Mouse (Mus musculus) limb, embryonic 11.5 days (tissue): Measurements from ENCODE around the gene Rb1. TPM values are rescaled to one million over a fixed set of nuclear protein-coding genes. Genes with fewer than 3 reads are reported as not detected.

ENCODE experiments used
- ATAC-seq: fragments of 200-750 bp; cut with Nextera tagmentation; 2 replicates; pipeline ENCODE4 v1.8.0; 2017; ENCODE audit warnings: low read depth; ENCODE audit not compliant: insufficient number of reproducible peaks, low FRiP score, low TSS enrichment
- DNase-seq: peaks from one replicate; pipeline ENCODE4 v3.0.0-alpha.2; 2015; ENCODE audit warnings: low spot score
- H3K27ac ChIP-seq: fragments of 300-500 bp; sonication (generic); replicated peaks from 2 replicates; pipeline ENCODE4 v1.5.1; 2014; ENCODE audit warnings: low read depth, mild to moderate bottlenecking, low read length
- H3K27me3 ChIP-seq: fragments of 300-500 bp; sonication (generic); 2 replicates; pipeline ENCODE4 v1.6.1; 2014; ENCODE audit warnings: mild to moderate bottlenecking, low read length, mixed read lengths; ENCODE audit not compliant: control insufficient read depth, insufficient read depth
- H3K36me3 ChIP-seq: fragments of 300-500 bp; sonication (generic); 2 replicates; pipeline ENCODE4 v1.6.1; 2014; ENCODE audit warnings: mild to moderate bottlenecking, low read length, moderate library complexity, mixed read lengths; ENCODE audit not compliant: control insufficient read depth, insufficient read depth
- H3K4me1 ChIP-seq: fragments of 300-500 bp; sonication (generic); 2 replicates; pipeline ENCODE4 v1.6.1; 2014; ENCODE audit warnings: low read length, mixed read lengths; ENCODE audit not compliant: control insufficient read depth, insufficient read depth
- H3K4me2 ChIP-seq: fragments of 300-500 bp; sonication (generic); 2 replicates; pipeline ENCODE4 v1.6.1; 2014; ENCODE audit warnings: low read depth, mild to moderate bottlenecking, moderate library complexity; ENCODE audit not compliant: severe bottlenecking
- H3K4me3 ChIP-seq: fragments of 300-500 bp; sonication (generic); 2 replicates; pipeline ENCODE4 v1.5.1; 2014; ENCODE audit warnings: low read depth, low read length
- H3K9ac ChIP-seq: fragments of 300-500 bp; sonication (generic); 2 replicates; pipeline ENCODE4 v1.6.1; 2014; ENCODE audit warnings: mild to moderate bottlenecking, low read length
- H3K9me3 ChIP-seq: fragments of 300-500 bp; sonication (generic); 2 replicates; pipeline ENCODE4 v1.6.1; 2016; ENCODE audit warnings: low read length; ENCODE audit not compliant: control insufficient read depth
- WGBS: fragments of 180-500 bp; shearing (Covaris S2); extraction: QIAGEN DNeasy Blood & Tissue Kit; methylation state at CpG from one replicate; pipeline ENCODE4 v1.1.7; 2014; 5-methylcytosine and 5-hydroxymethylcytosine counted together
- polyA plus RNA-seq: library from polyadenylated mRNA; unstranded; fragments of >200 nt; fragmentation: Nextera tagmentation; extraction: Ambion mirVana; gene quantifications from 2 replicates; pipeline ENCODE4 v1.2.1, GENCODE M21; 2014

The Rb1 gene
- polyA plus RNA-seq, 1 experiment from 2014 or later, result 30.4 TPM

DNA sequence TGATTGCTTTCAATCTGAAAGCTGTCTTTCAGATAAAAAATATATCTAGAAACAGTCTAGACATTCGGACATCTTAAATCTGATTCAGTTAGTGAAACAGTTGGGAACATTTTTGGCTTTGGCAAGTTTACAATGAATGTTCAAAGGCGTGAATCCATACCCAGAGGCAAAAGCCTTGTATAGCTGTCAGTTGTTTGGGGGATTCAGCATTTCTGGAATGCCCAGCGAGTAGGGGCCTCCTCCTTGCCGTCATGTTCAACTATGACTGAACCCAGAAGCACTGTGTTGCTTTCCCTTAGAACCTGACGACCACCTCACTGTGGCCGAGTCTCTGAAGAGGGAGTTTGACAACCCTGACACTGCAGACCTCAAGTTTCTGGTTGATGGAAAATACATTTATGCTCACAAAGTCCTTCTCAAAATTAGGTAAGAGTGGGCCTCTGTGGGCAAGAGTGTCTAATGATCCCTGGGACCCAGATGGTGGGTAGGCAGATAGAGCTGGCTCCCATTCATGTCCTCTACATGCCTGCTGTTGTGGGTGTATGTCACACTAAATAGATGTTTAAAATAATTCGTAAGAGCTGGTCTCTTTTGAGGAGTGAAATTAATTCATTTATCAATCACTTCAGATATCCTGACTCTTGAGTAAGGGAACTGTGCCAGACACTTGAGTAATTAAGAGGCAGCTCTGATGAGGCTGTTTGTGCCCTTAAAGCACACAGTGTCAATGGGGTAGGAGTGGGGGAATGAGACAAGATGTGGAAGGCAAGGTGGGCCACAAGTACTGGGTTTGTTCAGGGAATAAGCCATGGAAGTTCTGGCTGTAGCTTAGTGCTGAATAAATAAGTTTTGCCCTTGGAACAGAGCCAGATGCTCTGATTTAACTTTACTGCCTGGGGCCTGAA, 151.3 kb downstream of the Rb1 start:
- Histone ChIP-seq H3K4me3 (no peak overlapping the region), H3K4me2 (no peak overlapping the region), H3K27me3 (no peaks in the 10 kb centered on the region), H3K9ac (no peak overlapping the region), H3K9me3 (no peaks in the 10 kb centered on the region), H3K4me1 (no peaks in the 10 kb centered on the region), H3K27ac (no peak overlapping the region), H3K36me3 (peaks cover 27% of the 10 kb centered on the region)
- ATAC-seq, result no peak
- WGBS, result 85% methylated on average over 7 of the region's 7 CpGs
- no peak for DNase-seq

DNA sequence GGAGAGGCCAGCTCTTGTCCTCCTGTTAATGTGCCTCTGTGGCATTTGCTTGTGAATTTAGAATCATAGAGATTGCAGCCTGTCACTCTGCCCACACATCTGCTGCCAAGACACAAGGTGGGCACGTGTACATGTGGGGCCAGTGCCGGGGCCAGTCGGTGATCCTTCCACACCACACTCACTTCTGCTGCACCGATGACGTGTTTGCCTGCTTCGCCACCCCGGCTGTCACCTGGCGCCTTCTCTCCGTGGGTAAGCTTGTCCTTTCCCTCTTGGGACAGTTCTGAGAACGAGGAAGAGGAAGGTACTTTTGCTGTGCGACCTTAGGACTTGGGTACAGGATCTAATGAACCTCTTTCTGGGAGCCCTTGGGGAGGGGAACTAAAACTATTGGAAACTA, 152.0 kb downstream of the Rb1 start:
- H3K36me3 ChIP-seq, result peaks cover 27% of the 10 kb centered on the region

DNA sequence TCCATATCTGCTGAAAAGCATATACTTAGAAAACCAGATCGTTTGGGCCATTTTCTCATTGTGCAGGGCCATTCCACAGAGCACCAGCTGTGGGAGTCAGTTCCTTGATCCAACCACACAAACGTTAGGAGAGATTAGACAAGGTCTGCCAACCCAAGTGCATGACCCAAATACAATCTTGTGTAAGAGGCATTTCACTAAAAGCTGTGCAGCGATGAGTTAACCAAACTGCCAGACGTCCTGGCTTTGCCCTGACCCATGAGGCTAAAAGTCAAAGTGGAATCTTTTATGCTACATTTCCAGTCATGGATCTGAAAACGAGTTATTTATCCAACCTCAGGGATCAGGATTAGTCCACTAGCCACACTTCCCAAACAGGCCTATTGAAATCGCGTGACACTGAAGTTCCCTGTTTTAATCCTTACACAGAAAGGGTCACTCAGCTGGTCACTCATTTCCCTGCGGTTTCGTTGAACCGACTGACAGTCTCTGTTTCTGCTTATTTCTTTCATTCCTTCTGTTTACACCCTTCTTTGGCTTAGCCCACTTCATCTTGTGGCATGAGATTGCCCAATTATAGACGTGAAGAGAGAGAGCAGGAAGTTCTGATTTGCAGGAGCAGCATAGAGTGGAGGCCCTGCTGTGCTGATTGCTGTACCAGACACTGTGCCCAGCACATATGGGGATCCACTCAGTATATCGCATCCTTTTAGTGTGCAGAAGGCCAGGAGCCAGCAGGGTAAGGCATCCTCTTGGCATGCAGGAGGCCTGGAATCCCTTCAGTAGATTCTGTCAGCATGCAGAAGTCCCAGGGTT, 153.2 kb downstream of the Rb1 start:
- no peak overlapping the region for H3K4me3 ChIP-seq
- no peaks in the 10 kb centered on the region for H3K9me3 ChIP-seq
- H3K9ac ChIP-seq, result no peak overlapping the region
- ATAC-seq (no peak), DNase-seq (no peak)
- peaks cover 26% of the 10 kb centered on the region; the same call in 1 of the 2 replicates for H3K36me3 ChIP-seq
- no peaks in the 10 kb centered on the region for H3K27me3 ChIP-seq
- no peak overlapping the region for H3K4me2 ChIP-seq
- H3K4me1 ChIP-seq, result no peaks in the 10 kb centered on the region
- no peak overlapping the region for H3K27ac ChIP-seq
- WGBS, result 83% methylated on average over 12 of the region's 12 CpGs

More for the DNA sequence above, 152.0 kb downstream of the Rb1 start:
- Histone ChIP-seq H3K27ac (no peak overlapping the region), H3K27me3 (no peaks in the 10 kb centered on the region), H3K9ac (no peak overlapping the region), H3K4me2 (no peak overlapping the region), H3K4me1 (no peaks in the 10 kb centered on the region), H3K9me3 (no peaks in the 10 kb centered on the region), H3K4me3 (no peak overlapping the region)
- DNase-seq, result no peak
- WGBS, result 92% methylated on average over 11 of the region's 11 CpGs
- no peak for ATAC-seq

DNA sequence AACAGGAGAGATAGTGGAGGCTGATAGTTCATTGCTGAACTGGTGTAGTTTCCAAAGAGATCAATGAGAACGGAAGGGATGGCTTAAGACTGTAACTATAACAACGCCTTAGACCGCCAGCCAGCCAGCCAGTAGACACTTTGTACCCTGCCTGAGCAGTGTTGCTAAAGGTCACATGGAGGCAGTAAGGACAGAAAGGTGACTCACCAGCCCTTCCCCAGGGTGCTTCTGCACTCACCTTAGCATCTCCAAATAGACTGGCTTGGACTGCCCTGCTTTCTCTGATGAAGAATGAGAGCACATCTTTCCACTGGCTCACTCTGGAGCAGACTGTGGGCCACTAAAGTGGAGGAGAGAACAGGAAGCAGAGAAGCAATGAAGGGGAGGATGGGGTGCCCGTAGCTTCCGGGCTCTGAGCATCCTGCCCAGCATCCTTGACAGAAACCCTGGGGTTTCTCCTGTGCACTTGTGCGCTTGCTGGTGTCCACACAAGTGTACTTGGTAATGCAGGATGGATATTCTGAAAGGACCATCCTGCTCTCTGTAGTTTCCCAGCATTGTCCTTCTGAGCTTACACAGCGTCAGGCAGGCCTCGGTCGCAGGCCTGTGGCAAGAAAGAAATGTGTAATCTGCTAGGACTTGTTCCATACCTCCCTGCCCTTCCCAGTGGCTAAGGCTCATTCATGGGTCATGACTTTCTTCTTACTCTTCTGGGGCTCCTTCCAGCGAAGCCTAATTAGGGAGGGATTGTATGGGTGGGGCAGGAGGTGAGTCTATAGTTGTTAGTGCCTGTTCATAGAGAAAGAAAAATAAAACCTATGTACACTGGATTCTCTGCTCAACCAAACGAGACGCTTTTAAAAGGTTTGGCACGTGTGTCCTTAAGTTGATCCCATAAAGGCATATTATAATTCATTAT, 155.4 kb downstream of the Rb1 start:
- Histone ChIP-seq H3K4me1 (no peaks in the 10 kb centered on the region), H3K9me3 (no peaks in the 10 kb centered on the region), H3K4me3 (no peak overlapping the region), H3K4me2 (no peak overlapping the region), H3K9ac (no peak overlapping the region), H3K36me3 (peaks cover 23% of the 10 kb centered on the region), H3K27me3 (no peaks in the 10 kb centered on the region), H3K27ac (no peak overlapping the region)
- DNase-seq (no peak), ATAC-seq (no peak)
- WGBS, result 92% methylated on average over 13 of the region's 13 CpGs

DNA sequence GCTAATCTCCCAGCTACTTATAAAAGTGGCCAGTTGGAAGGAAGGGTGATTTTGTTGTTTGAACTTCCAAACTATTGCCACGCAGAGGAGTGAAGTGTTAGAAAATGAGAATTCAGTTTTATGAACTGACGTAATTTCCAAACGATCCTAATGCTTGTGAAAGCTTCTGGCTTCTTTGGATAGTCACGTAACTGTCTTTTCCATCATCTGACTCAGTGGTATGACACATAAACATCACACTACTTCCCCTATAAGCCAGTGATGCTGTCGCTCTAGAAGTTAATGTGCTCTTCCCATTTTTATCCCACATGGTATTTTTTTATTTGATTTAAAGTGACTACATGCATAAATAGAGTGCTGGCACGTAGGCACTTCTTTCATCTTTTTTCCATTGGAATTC, 157.0 kb downstream of the Rb1 start:
- no peak overlapping the region for H3K4me3 ChIP-seq
- no peak overlapping the region for H3K4me2 ChIP-seq
- DNase-seq (no peak), ATAC-seq (no peak)
- no peaks in the 10 kb centered on the region for H3K9me3 ChIP-seq
- H3K27ac ChIP-seq, result no peak overlapping the region
- H3K4me1 ChIP-seq, result no peaks in the 10 kb centered on the region
- WGBS, result 89% methylated on average over 6 of the region's 6 CpGs
- H3K27me3 ChIP-seq, result no peaks in the 10 kb centered on the region
- no peak overlapping the region for H3K9ac ChIP-seq
- H3K36me3 ChIP-seq, result peaks cover 21% of the 10 kb centered on the region

DNA sequence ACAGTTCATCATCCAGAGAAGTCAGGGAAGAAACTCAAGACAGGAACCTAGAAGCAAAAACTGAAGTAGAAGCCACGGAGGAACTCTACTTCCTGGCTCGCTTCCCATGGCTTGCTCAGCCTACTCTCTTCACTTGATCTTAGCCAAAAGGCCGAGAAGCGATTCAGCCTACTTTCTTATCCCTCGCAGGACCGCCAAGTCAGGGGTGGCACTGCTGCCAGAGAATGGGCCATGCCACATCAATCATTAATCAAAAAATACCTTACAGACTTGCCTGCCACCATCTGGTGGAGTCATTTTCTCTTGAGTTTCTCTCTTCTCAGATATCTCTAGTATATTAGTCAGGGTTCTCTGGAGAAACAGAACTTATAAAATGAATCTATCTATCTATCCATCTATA, 160.5 kb downstream of the Rb1 start:
- no peak overlapping the region for H3K4me3 ChIP-seq
- no peak for ATAC-seq
- H3K27me3 ChIP-seq, result no peaks in the 10 kb centered on the region
- no peak for DNase-seq
- no peak overlapping the region for H3K4me2 ChIP-seq
- H3K36me3 ChIP-seq, result peaks cover 20% of the 10 kb centered on the region
- 97% methylated on average over 6 of the region's 6 CpGs for WGBS
- H3K27ac ChIP-seq, result no peak overlapping the region
- H3K4me1 ChIP-seq, result no peaks in the 10 kb centered on the region
- no peak overlapping the region for H3K9ac ChIP-seq
- H3K9me3 ChIP-seq, result no peaks in the 10 kb centered on the region

DNA sequence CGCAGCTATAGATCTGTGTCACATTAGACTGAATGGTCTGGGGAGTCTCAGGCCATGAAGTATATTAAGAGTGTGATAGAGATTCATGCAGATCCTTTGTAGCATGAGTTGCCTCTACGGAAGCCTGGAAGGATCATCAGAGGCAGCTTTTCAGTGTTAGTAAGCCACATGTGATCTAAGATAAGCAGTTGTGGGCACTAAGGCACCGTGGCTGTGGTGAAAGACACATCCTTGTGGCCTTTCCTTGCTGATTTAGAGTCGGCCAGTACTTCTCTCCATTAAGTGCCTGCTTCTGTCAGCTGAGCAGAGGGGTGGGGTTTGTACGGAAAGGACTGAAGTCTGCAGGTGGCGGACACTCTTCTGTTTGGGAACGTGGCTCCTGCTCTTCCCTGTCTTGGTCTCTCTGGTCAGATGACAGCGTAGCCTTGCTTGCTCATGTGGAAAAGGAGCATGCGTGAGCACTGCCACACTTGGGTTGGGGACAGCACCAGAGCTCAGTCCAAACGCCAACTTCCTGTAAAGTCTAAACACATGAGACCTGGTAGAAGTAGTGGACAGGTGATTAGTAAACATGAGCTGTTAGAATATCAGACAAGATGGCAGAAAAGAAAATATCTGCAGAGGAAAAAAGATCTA, 162.1 kb downstream of the Rb1 start:
- no peak overlapping the region for H3K4me3 ChIP-seq
- 91% methylated on average over 10 of the region's 10 CpGs for WGBS
- no peak overlapping the region for H3K9ac ChIP-seq
- H3K27me3 ChIP-seq, result no peaks in the 10 kb centered on the region
- no peak overlapping the region for H3K4me2 ChIP-seq
- no peak overlapping the region for H3K27ac ChIP-seq
- ATAC-seq (no peak), DNase-seq (no peak)
- H3K36me3 ChIP-seq, result peaks cover 14% of the 10 kb centered on the region
- H3K9me3 ChIP-seq, result no peaks in the 10 kb centered on the region
- H3K4me1 ChIP-seq, result no peaks in the 10 kb centered on the region
